Mouse (Mus musculus) megakaryocyte, embryonic 14.5 days (primary cell): ENCODE results near the gene Bbof1.

Experiments
- FLI1 ChIP-seq: IDR thresholded peaks from 2 replicates; pipeline ENCODE4 v1.6.1; 2012; ENCODE audit warnings: low read length, inconsistent platforms, mixed read lengths
- GATA1 ChIP-seq: IDR thresholded peaks from 3 replicates; pipeline ENCODE4 v1.6.1; 2012; ENCODE audit warnings: mixed read lengths, low read length, inconsistent platforms, borderline replicate concordance

- TF ChIP-seq GATA1: no peak
- no peak for TF ChIP-seq FLI1
Observed at GRCm38 (mm10) chr12:84429825-84430224, 21.0 kb downstream of the Bbof1 start.
